Mouse (Mus musculus) heart, adult 2 months (tissue): ENCODE results near the gene Etfa.

ENCODE experiments used
- CTCF ChIP-seq: fragments of 200-600 bp; IDR thresholded peaks from 2 replicates; pipeline ENCODE4 v1.8.1; 2022; ENCODE audit warnings: antibody characterized with exemption, mild to moderate bottlenecking, moderate library complexity
- EP300 ChIP-seq: fragments of 200-500 bp; IDR thresholded peaks from 2 replicates; pipeline ENCODE4 v1.6.1; 2011; ENCODE audit warnings: low read depth, low read length, control low read depth; ENCODE audit not compliant: insufficient read depth

DNA sequence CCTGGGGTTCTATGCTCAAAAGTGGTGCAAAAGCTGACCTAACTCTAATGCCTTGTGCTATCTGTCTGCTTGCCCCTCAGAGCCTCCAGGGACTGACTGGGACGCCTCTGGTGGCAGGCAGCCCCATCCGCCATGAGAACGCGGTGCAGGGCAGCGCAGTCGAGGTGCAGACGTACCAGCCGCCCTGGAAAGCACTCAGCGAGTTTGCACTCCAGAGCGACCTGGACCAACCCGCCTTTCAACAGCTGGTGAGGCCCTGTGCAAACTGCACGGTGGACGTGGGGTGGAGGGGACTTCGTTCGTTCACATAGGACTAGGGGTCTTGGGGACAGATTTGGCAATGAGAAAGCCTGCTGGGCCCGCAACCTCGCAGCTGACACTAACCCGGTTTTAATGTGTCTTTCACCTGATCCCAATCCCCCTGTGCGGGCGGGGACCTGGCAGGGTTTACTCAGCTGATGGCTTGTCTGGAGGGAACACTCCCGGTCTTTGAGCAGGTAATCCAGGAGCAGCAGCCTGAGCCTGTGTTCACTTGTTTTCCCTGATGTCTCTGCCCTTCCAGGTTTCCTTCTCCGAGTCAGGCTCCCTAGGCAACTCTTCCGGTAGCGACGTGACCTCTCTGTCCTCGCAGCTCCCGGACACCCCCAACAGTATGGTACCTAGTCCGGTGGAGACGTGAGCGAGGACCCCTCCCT, 33.0 kb upstream of the Etfa start:
- TF ChIP-seq CTCF (no peak), EP300 (no peak)
